Comparison of ENCODE assay signal across 16 mouse cellular contexts in the genomic region with DNA sequence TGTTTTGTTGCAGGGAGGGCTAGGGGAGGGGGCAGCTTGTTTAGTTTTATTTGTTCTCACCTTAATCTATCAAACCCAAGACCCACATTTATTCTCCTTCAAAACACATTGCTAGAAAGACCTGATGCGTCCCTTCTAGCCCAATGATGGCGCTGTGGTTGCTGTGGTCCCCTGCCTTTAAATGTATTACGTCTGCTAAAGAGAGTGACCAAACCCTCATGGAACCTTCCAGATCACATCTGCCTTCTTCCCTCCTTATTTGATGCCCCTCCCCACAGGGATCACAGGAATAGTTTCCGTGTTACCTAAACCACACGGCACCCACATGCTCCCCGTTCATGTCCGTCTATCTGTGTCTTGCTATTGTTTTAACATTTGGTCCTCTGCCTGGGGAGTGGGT. TPM values are rescaled to one million over a fixed set of nuclear protein-coding genes. Genes with fewer than 3 reads are reported as not detected.
DNase-seq lines count a peak whose midpoint lies in the region; ATAC-seq lines count a peak whose summit lies in the region.
"Had no signal": no experiment of that assay in that cellular context is flagged by ENCODE, and none has a peak within 500 bp of the region (broad histone marks: within the 10 kb centered on the region; RNA-seq: fewer than 3 reads in every experiment).

No protein-coding gene starts in this region.

- no peaks in the 10 kb centered on the region for H3K27me3 ChIP-seq in kidney, embryonic 14.5 days (ENCODE audit: control insufficient read depth, insufficient read depth, low read length)
- no peaks in the 10 kb centered on the region for H3K27me3 ChIP-seq in neural tube, embryonic 12.5 days (replicated peaks)
- no peaks in the 10 kb centered on the region for H3K27me3 ChIP-seq in neural tube, embryonic 14.5 days (ENCODE audit: control insufficient read depth, insufficient read depth, low read length)
- H3K27me3 ChIP-seq in forebrain, embryonic 15.5 days = no peaks in the 10 kb centered on the region
- H3K27me3 ChIP-seq: embryonic facial prominence, embryonic 15.5 days had no signal

- no peak overlapping the region for H3K9ac ChIP-seq in kidney, embryonic 14.5 days (ENCODE audit: low read depth, low read length)
- no peak overlapping the region for H3K9ac ChIP-seq in neural tube, embryonic 12.5 days
- no peak overlapping the region for H3K9ac ChIP-seq in neural tube, embryonic 14.5 days (replicated peaks; ENCODE audit: low read depth, low read length)
- no peak overlapping the region for H3K9ac ChIP-seq in forebrain, embryonic 15.5 days (replicated peaks)
- H3K9ac ChIP-seq: embryonic facial prominence, embryonic 15.5 days had no signal

- no peak for ATAC-seq in kidney, embryonic 14.5 days (ENCODE audit: low FRiP score, low TSS enrichment)
- peak; percentile 30; the same call in 1 of the 2 replicates for ATAC-seq in neural tube, embryonic 12.5 days (ENCODE audit: low FRiP score, low read depth)
- ATAC-seq in neural tube, embryonic 14.5 days (ENCODE audit: low read depth) = peak; percentile 9
- ATAC-seq in forebrain, embryonic 15.5 days (replicated peaks) = no peak
- ATAC-seq: inflammation-experienced regulatory T-cells, adult 6 months had no signal

- no peak overlapping the region for H3K4me3 ChIP-seq in kidney, embryonic 14.5 days (ENCODE audit: low read length)
- no peak overlapping the region for H3K4me3 ChIP-seq in neural tube, embryonic 12.5 days
- no peak overlapping the region for H3K4me3 ChIP-seq in neural tube, embryonic 14.5 days (ENCODE audit: low read depth, low read length)
- H3K4me3 ChIP-seq in forebrain, embryonic 15.5 days = no peak overlapping the region
- H3K4me3 ChIP-seq: embryonic facial prominence, embryonic 15.5 days; forebrain, embryonic 10.5 days had no signal

- 53% methylated on average over 7 of the region's 7 CpGs for WGBS in kidney, embryonic 14.5 days
- 83% methylated on average over 7 of the region's 7 CpGs for WGBS in neural tube, embryonic 12.5 days
- WGBS in neural tube, embryonic 14.5 days = 65% methylated on average over 7 of the region's 7 CpGs
- WGBS in forebrain, embryonic 15.5 days = 89% methylated on average over 7 of the region's 7 CpGs

- no peak for DNase-seq in kidney, postnatal 4 days
- DNase-seq in neural tube, embryonic 10.5 days (ENCODE audit: extremely low spot score, low spot score) = no peak
- DNase-seq in thymus, postnatal 4 days = no peak
- DNase-seq: cerebellum, adult 8-10 months; gastrocnemius, postnatal 10 days; heart, adult 18-20 months; layer of hippocampus, postnatal 36 days; thymus, adult 2 months had no signal

- H3K9me3 ChIP-seq in kidney, embryonic 14.5 days (ENCODE audit: control insufficient read depth, low read length) = no peaks in the 10 kb centered on the region
- no peaks in the 10 kb centered on the region for H3K9me3 ChIP-seq in neural tube, embryonic 12.5 days
- H3K9me3 ChIP-seq in neural tube, embryonic 14.5 days (ENCODE audit: control insufficient read depth, low read length) = no peaks in the 10 kb centered on the region
- H3K9me3 ChIP-seq in forebrain, embryonic 15.5 days = no peaks in the 10 kb centered on the region
- H3K9me3 ChIP-seq: embryonic facial prominence, embryonic 15.5 days; forebrain, embryonic 10.5 days had no signal

- H3K36me3 ChIP-seq in kidney, embryonic 14.5 days (ENCODE audit: control insufficient read depth, insufficient read depth, low read length) = peaks cover 3% of the 10 kb centered on the region; the same call in 1 of the 2 replicates
- no peaks in the 10 kb centered on the region for H3K36me3 ChIP-seq in neural tube, embryonic 12.5 days
- H3K36me3 ChIP-seq in neural tube, embryonic 14.5 days (ENCODE audit: control insufficient read depth, insufficient read depth, low read length) = no peaks in the 10 kb centered on the region
- H3K36me3 ChIP-seq in forebrain, embryonic 15.5 days = no peaks in the 10 kb centered on the region
- H3K36me3 ChIP-seq: embryonic facial prominence, embryonic 15.5 days had no signal

- no peak overlapping the region for H3K4me2 ChIP-seq in kidney, embryonic 14.5 days (replicated peaks; ENCODE audit: low read depth, low read length)
- H3K4me2 ChIP-seq in neural tube, embryonic 12.5 days (replicated peaks) = no peak overlapping the region
- no peak overlapping the region for H3K4me2 ChIP-seq in neural tube, embryonic 14.5 days (ENCODE audit: low read depth, low read length)
- no peak overlapping the region for H3K4me2 ChIP-seq in forebrain, embryonic 15.5 days (replicated peaks)
- H3K4me2 ChIP-seq: embryonic facial prominence, embryonic 15.5 days; liver, embryonic 11.5 days had no signal

- H3K4me1 ChIP-seq in kidney, embryonic 14.5 days (ENCODE audit: control insufficient read depth, insufficient read depth, low read length) = peaks cover 8% of the 10 kb centered on the region
- no peaks in the 10 kb centered on the region for H3K4me1 ChIP-seq in neural tube, embryonic 12.5 days
- H3K4me1 ChIP-seq in neural tube, embryonic 14.5 days (ENCODE audit: control insufficient read depth, insufficient read depth, low read length) = peaks cover 11% of the 10 kb centered on the region; the same call in 1 of the 2 replicates
- H3K4me1 ChIP-seq in forebrain, embryonic 15.5 days = 0 out of 2 replicates have a peak, but pooled peaks cover 3% of the 10 kb centered on the region
- H3K4me1 ChIP-seq: forebrain, embryonic 10.5 days had no signal

- H3K27ac ChIP-seq in kidney, embryonic 14.5 days (ENCODE audit: low read depth, low read length) = peak overlapping the region; percentile 68
- H3K27ac ChIP-seq in neural tube, embryonic 12.5 days = no peak overlapping the region
- peak overlapping the region; percentile 22 for H3K27ac ChIP-seq in neural tube, embryonic 14.5 days (ENCODE audit: low read depth, low read length)
- no peak overlapping the region for H3K27ac ChIP-seq in forebrain, embryonic 15.5 days (replicated peaks)
- H3K27ac ChIP-seq: embryonic facial prominence, embryonic 15.5 days; forebrain, embryonic 10.5 days had no signal

RNA-seq across cellular contexts. Expression of gene Mthfd1l, which starts 32.3 kb away (rescaled TPM):
- 12.8 and 20.2 TPM in 2 replicates for polyA plus RNA-seq in kidney, embryonic 14.5 days (2014; fragmentation: Nextera tagmentation; extraction: Ambion mirVana)
- polyA plus RNA-seq in neural tube, embryonic 12.5 days (2016; fragmentation: Nextera tagmentation; extraction: Ambion mirVana) = 8.0 and 9.2 TPM in 2 replicates
- polyA plus RNA-seq in neural tube, embryonic 14.5 days (2014; fragmentation: Nextera tagmentation; extraction: Ambion mirVana) = 5.6 and 7.1 TPM in 2 replicates
- polyA plus RNA-seq in forebrain, embryonic 15.5 days (2015; fragmentation: Nextera tagmentation; extraction: Ambion mirVana) = 3.6 and 3.7 TPM in 2 replicates

Comparison
In these comparisons a context has a peak if more than half of its experiments do, and no peak if none do; other contexts are left out.
1. H3K27ac ChIP-seq: peak in kidney, embryonic 14.5 days (single experiment) and neural tube, embryonic 14.5 days (single experiment); none in neural tube, embryonic 12.5 days (single experiment) and forebrain, embryonic 15.5 days (single experiment).
2. ATAC-seq: peak in neural tube, embryonic 12.5 days (single experiment) and neural tube, embryonic 14.5 days (single experiment); none in kidney, embryonic 14.5 days (single experiment) and forebrain, embryonic 15.5 days (single experiment).